Mouse (Mus musculus) stomach, postnatal 0 days (tissue): ENCODE results near the gene Pcolce.

Source experiments
- CTCF ChIP-seq: IDR thresholded peaks from 2 replicates; pipeline ENCODE4 v1.5.1; 2016; ENCODE audit warnings: antibody characterized with exemption, low read depth, mild to moderate bottlenecking, moderate library complexity
- EP300 ChIP-seq: optimal IDR thresholded peaks from 2 replicates; pipeline ENCODE3; 2016; ENCODE audit warnings: antibody characterized with exemption

- TF ChIP-seq CTCF (no peak), EP300 (no peak)
Observed at GRCm38 (mm10) chr5:137630602-137631001, 17.0 kb upstream of the Pcolce start.
